Mouse (Mus musculus): ENCODE results near the gene Anxa4. TPM values are rescaled to one million over a fixed set of nuclear protein-coding genes. Genes with fewer than 3 reads are reported as not detected.

Anxa4 gene
- polyA plus RNA-seq, 1 experiment = 8.1 TPM

DNA sequence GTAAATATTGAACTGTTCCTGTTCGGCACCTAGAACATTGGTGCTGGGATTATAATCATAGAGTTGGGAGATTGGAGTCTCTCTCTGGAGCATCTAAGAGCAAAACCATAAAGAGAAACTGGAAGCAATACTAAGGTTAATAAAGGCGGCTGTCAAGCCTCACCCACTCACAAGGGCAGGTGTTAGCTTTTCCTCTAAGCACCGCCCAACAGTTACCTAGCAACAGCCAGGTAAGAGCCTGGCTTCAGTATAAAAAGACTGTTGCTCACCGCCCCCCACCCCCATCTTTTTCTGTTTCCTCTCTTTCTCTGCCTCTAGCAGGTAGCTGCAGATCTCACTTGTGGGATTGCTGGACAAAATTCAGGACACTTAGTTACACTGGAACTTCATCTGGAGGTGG, 4.1 kb upstream of the Anxa4 start:
- TF ChIP-seq CTCF (IDR thresholded peaks at IDR 0.05; ENCODE audit: borderline replicate concordance, insufficient read depth, low read depth, low read length) = no peak
- no peak for TF ChIP-seq POLR2A (IDR thresholded peaks at IDR 0.05; ENCODE audit: borderline replicate concordance, insufficient read depth, low read length)
- no peak overlapping the region for H3K27ac ChIP-seq (ENCODE audit: insufficient read depth, low read length)
- no peaks in the 10 kb centered on the region for H3K4me1 ChIP-seq (ENCODE audit: control insufficient read depth, insufficient read depth, low read length)
- H3K4me3 ChIP-seq (replicated peaks; ENCODE audit: insufficient read depth, low read depth, low read length) = no peak overlapping the region
- H3K27me3 ChIP-seq (ENCODE audit: control insufficient read depth, insufficient read depth, low read length) = no peaks in the 10 kb centered on the region
- DNase-seq = no peak
- WGBS = 76% methylated on average over 4 of the region's 4 CpGs

DNA sequence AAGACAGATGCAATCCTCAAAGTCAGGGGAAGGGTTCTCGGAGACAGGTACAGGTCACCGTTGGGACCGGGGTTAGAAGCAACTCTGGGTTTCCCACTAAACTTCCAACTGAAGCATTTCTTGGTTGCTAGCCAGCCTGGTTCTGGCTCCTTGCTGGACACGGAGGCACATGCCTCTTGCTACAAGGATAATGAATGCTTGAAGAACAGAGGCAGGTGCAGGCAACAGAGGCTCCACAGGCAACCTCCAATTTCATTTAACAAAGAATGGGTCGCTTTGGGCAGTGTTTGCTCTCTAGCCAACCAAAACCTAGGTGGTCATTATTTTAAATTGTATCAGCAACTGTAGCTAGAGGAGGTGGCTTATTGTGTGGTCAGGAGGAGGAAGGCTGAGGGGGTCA, 573 bp upstream of the Anxa4 start:
- WGBS = 45% methylated on average over 5 of the region's 5 CpGs
- Histone ChIP-seq H3K27ac (ENCODE audit: insufficient read depth, low read length) (no peak overlapping the region), H3K27me3 (ENCODE audit: control insufficient read depth, insufficient read depth, low read length) (no peaks in the 10 kb centered on the region), H3K4me1 (ENCODE audit: control insufficient read depth, insufficient read depth, low read length) (no peaks in the 10 kb centered on the region), H3K4me3 (replicated peaks; ENCODE audit: insufficient read depth, low read depth, low read length) (no peak overlapping the region)
- no peak for TF ChIP-seq CTCF (IDR thresholded peaks at IDR 0.05; ENCODE audit: borderline replicate concordance, insufficient read depth, low read depth, low read length)
- DNase-seq = no peak

DNA sequence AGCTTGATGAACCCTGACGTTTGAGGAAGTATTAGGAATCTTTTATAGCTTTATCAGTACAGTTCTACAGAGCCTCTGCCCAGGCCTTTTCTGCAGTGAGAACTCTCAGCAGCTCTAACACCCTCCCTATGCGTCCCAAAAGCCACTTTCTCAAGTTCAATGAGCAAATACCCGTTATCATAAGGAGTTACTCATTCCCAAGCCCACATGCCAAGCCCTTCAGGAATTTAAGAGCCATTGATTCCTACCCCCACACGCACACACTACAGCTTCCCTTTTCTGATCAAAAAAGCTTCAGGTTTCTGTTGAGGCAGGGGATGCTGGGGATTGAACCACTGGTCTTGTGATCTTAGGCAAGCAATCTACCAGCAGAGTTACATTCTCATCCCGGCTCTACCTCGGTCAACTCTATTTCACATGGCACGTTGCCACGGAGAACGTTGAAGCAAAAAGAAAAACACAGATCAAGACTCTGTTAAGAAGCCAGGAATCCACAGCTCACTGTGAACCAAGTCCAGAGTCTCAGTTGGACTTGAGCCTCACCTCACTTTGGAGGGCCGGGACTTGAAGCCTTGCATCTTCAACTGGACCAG, 2.9 kb downstream of the Anxa4 start:
- no peak overlapping the region for H3K4me3 ChIP-seq (replicated peaks; ENCODE audit: insufficient read depth, low read depth, low read length)
- H3K4me1 ChIP-seq (ENCODE audit: control insufficient read depth, insufficient read depth, low read length) = no peaks in the 10 kb centered on the region
- no peak for DNase-seq
- no peaks in the 10 kb centered on the region for H3K27me3 ChIP-seq (ENCODE audit: control insufficient read depth, insufficient read depth, low read length)
- H3K27ac ChIP-seq (ENCODE audit: insufficient read depth, low read length) = no peak overlapping the region
- 83% methylated on average over 10 of the region's 10 CpGs for WGBS
- TF ChIP-seq CTCF (IDR thresholded peaks at IDR 0.05; ENCODE audit: borderline replicate concordance, insufficient read depth, low read depth, low read length) (no peak), POLR2A (IDR thresholded peaks at IDR 0.05; ENCODE audit: borderline replicate concordance, insufficient read depth, low read length) (no peak)

- no peak for DNase-seq
- WGBS = 85% methylated on average over 4 of the region's 4 CpGs
- H3K27ac ChIP-seq (ENCODE audit: insufficient read depth, low read length) = no peak overlapping the region
- H3K4me1 ChIP-seq (ENCODE audit: control insufficient read depth, insufficient read depth, low read length) = no peaks in the 10 kb centered on the region
- no peak overlapping the region for H3K4me3 ChIP-seq (replicated peaks; ENCODE audit: insufficient read depth, low read depth, low read length)
- TF ChIP-seq POLR2A (IDR thresholded peaks at IDR 0.05; ENCODE audit: borderline replicate concordance, insufficient read depth, low read length) (no peak), CTCF (IDR thresholded peaks at IDR 0.05; ENCODE audit: borderline replicate concordance, insufficient read depth, low read depth, low read length) (no peak)
- H3K27me3 ChIP-seq (ENCODE audit: control insufficient read depth, insufficient read depth, low read length) = no peaks in the 10 kb centered on the region
Observed at GRCm38 (mm10) chr6:86788242-86788641, 5.1 kb downstream of the Anxa4 start.

- no peak for TF ChIP-seq CTCF (IDR thresholded peaks at IDR 0.05; ENCODE audit: borderline replicate concordance, insufficient read depth, low read depth, low read length)
- no peak for TF ChIP-seq POLR2A (IDR thresholded peaks at IDR 0.05; ENCODE audit: borderline replicate concordance, insufficient read depth, low read length)
- Histone ChIP-seq H3K4me3 (replicated peaks; ENCODE audit: insufficient read depth, low read depth, low read length) (no peak overlapping the region), H3K27ac (ENCODE audit: insufficient read depth, low read length) (no peak overlapping the region), H3K4me1 (ENCODE audit: control insufficient read depth, insufficient read depth, low read length) (no peaks in the 10 kb centered on the region), H3K27me3 (ENCODE audit: control insufficient read depth, insufficient read depth, low read length) (no peaks in the 10 kb centered on the region)
- 97% methylated on average over 3 of the region's 3 CpGs for WGBS
- DNase-seq = no peak
Observed at GRCm38 (mm10) chr6:86786545-86786944, 6.8 kb downstream of the Anxa4 start.

- 81% methylated on average over 3 of the region's 3 CpGs for WGBS
- Histone ChIP-seq H3K4me3 (replicated peaks; ENCODE audit: insufficient read depth, low read depth, low read length) (no peak overlapping the region), H3K27me3 (ENCODE audit: control insufficient read depth, insufficient read depth, low read length) (no peaks in the 10 kb centered on the region), H3K4me1 (ENCODE audit: control insufficient read depth, insufficient read depth, low read length) (no peaks in the 10 kb centered on the region), H3K27ac (ENCODE audit: insufficient read depth, low read length) (no peak overlapping the region)
- TF ChIP-seq CTCF (IDR thresholded peaks at IDR 0.05; ENCODE audit: borderline replicate concordance, insufficient read depth, low read depth, low read length) = no peak
- no peak for TF ChIP-seq POLR2A (IDR thresholded peaks at IDR 0.05; ENCODE audit: borderline replicate concordance, insufficient read depth, low read length)
- DNase-seq = no peak
Observed at GRCm38 (mm10) chr6:86784739-86785138, 8.6 kb downstream of the Anxa4 start.

DNA sequence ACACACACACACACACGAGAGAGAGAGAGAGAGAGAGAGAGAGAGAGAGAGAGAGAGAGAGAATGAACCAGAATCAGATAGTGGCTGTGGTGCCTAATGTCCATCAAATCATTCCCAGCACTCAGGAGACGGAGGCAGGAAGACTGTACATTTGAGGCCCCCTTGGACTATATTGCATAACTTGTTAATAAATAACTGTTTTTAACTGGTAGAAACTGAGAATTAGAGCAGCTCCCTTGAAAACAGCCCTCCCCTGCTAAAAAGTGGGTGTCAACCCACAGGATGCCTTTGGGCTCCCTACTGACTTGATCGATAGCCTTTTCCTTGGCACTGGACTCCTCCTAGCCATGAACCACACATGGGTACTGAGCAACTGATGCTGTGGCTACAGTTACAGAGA, 11.0 kb downstream of the Anxa4 start:
- Histone ChIP-seq H3K4me3 (replicated peaks; ENCODE audit: insufficient read depth, low read depth, low read length) (no peak overlapping the region), H3K4me1 (ENCODE audit: control insufficient read depth, insufficient read depth, low read length) (no peaks in the 10 kb centered on the region)
- 89% methylated on average over 2 of the region's 3 CpGs for WGBS

GRCm38 (mm10) chr6:86781361-86781957, 11.9 kb downstream of the Anxa4 start:
- no peak overlapping the region for H3K27ac ChIP-seq (ENCODE audit: insufficient read depth, low read length)
- no peak overlapping the region for H3K4me3 ChIP-seq (replicated peaks; ENCODE audit: insufficient read depth, low read depth, low read length)
- no peaks in the 10 kb centered on the region for H3K4me1 ChIP-seq (ENCODE audit: control insufficient read depth, insufficient read depth, low read length)
- 34% methylated on average over 2 of the region's 2 CpGs for WGBS
- no peaks in the 10 kb centered on the region for H3K27me3 ChIP-seq (ENCODE audit: control insufficient read depth, insufficient read depth, low read length)
- TF ChIP-seq POLR2A (IDR thresholded peaks at IDR 0.05; ENCODE audit: borderline replicate concordance, insufficient read depth, low read length) = no peak
- no peak for TF ChIP-seq CTCF (IDR thresholded peaks at IDR 0.05; ENCODE audit: borderline replicate concordance, insufficient read depth, low read depth, low read length)
- DNase-seq = no peak

More for the DNA sequence above, 11.0 kb downstream of the Anxa4 start:
- Histone ChIP-seq H3K27ac (ENCODE audit: insufficient read depth, low read length) (no peak overlapping the region), H3K27me3 (ENCODE audit: control insufficient read depth, insufficient read depth, low read length) (no peaks in the 10 kb centered on the region)
- DNase-seq = no peak
- TF ChIP-seq POLR2A (IDR thresholded peaks at IDR 0.05; ENCODE audit: borderline replicate concordance, insufficient read depth, low read length) = no peak
- TF ChIP-seq CTCF (IDR thresholded peaks at IDR 0.05; ENCODE audit: borderline replicate concordance, insufficient read depth, low read depth, low read length) = no peak

All from cerebellum, adult 2 months (tissue).